Mouse (Mus musculus): Measurements from ENCODE around the gene March7.

March7 gene

GRCm38 (mm10) chr2:60285107-60285617, 75.5 kb downstream of the March7 start:
- no peak for DNase-seq (ENCODE audit: low spot score in 2 of 2)

DNA sequence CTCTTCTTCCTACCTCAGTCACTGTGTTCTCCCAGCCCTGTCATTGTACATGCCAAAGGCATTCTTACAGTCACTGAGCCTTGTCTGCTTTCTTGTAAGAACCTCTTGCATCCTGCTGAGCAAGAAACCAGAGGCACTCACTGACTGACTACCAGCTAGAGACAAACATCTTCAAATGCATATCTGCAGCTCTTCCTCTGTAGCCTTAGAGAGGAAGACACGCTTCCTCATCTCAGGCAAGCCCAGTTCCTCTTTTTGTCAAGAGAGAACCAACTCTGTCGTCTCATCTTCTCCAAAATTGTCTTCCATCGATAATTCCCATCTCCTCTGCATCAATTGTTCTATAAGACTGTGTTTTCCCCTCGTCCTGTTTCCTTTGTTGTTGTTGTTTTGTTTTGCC, 78.9 kb downstream of the March7 start:
- no peak for DNase-seq (ENCODE audit: low spot score in 2 of 2)

GRCm38 (mm10) chr2:60289451-60289850, 79.8 kb downstream of the March7 start:
- no peak for DNase-seq (ENCODE audit: low spot score in 2 of 2)

DNA sequence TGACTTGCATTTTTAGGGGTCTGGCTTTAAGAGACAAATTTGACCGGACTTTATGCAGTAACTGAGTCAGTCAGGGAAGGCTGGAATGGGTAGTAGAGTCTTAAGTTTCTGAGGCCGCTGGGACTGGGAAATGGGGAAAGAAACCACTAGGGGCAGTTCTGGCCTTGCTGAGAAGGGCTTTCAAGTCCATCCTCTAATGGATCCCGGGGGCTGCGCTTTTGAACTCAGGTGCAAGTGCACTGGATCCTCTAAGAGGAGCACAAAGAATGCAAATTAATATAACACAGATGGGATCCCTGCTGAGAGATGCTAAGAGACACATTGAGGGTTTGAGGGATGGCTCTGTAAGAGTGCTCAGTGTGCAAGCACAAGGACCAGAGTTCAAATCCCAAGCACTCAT, 81.7 kb downstream of the March7 start:
- no peak for DNase-seq (ENCODE audit: low spot score in 2 of 2)

- DNase-seq (ENCODE audit: low spot score in 2 of 2), result peak; percentile 27 to 65
Observed at GRCm38 (mm10) chr2:60298266-60298665, 88.6 kb downstream of the March7 start.

DNA sequence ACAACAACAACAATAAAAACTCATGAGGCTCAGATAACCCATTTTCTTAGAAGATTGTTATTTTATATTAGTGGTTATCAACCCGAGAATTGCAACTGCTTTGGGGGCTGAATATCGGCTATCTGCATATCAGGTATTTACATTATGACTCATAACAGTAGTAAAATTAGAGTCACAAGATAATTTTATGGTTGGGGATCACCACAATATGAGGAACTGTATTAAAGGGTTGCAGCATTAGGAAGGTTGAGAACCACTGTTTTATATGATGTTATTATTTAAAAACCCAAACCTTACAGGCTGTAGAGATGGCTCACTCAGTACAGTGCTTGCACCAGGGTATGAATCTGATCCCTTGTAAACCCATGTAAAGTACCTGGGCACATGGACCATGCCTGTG, 89.6 kb downstream of the March7 start:
- no peak for DNase-seq (ENCODE audit: low spot score in 2 of 2)
